Mouse (Mus musculus): ENCODE results near the gene Usb1.
A peak's percentile ranks its signal among the peaks of the same experiment; 100 is the strongest.

Gene Usb1

GRCm38 (mm10) chr8:95331720-95332436, at the start of gene Usb1, which contains the start of gene Zfp319:
Gene Usb1 (plus strand): TSS chr8:95332284.
Gene Zfp319 (minus strand): TSS chr8:95331950.
- DNase-seq (ENCODE audit: low read depth, low spot score) = peak; percentile 91

GRCm38 (mm10) chr8:95289066-95289650, 42.9 kb upstream of the Usb1 start:
- DNase-seq (ENCODE audit: low read depth, low spot score) = no peak

DNA sequence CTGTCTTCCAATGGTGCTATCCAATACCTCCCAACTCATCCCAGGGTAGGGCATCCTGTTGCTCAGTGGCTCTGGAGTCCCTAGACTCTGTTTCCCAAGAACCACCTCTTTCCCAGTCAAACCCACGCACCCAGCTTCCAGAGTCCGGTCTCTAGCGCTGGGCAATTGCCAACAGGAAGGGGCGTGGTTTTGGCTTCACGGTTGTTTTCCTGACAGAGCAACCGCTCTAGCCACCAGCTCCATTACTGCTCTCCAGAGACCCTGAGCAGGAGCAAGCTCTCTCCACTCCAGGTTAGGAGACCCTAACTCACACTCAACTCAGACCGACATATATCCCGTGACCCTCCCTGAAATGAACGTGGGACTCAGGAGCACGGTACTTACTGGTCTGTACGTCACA, 38.9 kb upstream of the Usb1 start:
- no peak for DNase-seq (ENCODE audit: low read depth, low spot score)

DNA sequence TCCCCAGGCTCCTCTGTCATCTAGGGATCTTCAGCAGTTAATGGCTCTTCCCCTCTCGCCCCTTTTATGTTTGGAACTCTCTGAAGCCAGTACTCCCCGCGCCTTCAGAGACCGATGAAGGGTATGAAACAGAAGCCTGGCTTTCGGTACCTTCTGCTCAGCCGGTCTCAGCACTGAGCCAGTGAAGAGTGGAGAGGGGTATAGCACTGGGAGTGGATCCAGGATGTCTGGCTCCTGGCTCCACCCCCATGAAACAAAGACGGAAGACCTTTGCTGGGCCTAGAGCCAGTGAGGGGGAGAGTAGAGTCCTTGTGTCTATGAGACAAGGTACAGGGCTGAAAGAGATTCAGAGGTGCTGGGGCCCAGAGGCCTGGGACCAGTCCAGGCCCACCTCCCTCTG, 38.2 kb upstream of the Usb1 start:
- DNase-seq (ENCODE audit: low read depth, low spot score) = no peak

DNA sequence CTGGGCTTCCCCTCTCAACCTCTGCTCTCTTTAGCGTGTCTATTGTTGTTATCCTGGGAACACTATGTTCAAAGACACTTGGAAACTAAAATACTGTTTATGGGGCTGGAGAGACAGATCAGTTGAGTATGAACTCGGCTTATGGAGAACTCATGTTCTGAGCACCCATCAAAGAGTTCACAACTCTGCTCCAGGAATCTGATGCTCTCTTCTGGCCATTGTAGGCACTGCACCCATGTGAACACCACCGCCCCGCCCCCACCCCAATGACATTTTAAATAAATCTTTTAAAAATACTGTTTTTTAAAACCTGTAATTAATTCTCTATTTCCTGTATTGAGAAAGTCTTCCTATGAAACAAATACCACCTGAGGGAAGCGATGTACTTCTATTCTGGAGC, 29.7 kb upstream of the Usb1 start:
- DNase-seq (ENCODE audit: low read depth, low spot score) = no peak

- no peak for DNase-seq (ENCODE audit: low read depth, low spot score)
These were observed 26.6 kb upstream of the Usb1 start for GRCm38 (mm10) chr8:95305526-95305925.

- DNase-seq (ENCODE audit: low read depth, low spot score) = no peak
These were observed 25.7 kb upstream of the Usb1 start, which contains the start of gene Cngb1 for GRCm38 (mm10) chr8:95306431-95306830. Gene Cngb1 (minus strand): TSS chr8:95306585.

- DNase-seq (ENCODE audit: low read depth, low spot score) = no peak
These were observed 21.6 kb upstream of the Usb1 start, which contains the start of gene Tepp for GRCm38 (mm10) chr8:95310342-95310970. Gene Tepp (plus strand): TSS chr8:95310566.

DNA sequence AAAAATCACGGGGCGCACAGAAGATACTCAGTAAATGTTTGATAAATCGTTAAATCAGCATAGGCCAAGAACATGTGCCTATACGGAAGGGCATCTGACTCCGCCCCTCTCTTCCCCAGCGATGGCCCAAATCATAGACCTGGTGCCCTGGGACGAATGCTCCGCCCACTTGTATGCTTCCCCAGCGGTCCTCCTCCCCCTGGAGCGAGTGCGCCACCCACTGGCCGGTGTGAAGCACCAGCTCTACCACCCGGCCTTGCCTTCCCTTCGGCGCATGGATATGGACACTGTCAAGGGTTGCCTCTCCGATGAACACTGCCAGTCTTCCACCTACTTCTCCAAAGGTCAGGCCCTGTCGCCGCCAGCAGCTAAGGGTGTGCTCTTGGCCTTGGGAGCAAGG, 19.2 kb upstream of the Usb1 start:
- DNase-seq (ENCODE audit: low read depth, low spot score) = peak; percentile 64

DNA sequence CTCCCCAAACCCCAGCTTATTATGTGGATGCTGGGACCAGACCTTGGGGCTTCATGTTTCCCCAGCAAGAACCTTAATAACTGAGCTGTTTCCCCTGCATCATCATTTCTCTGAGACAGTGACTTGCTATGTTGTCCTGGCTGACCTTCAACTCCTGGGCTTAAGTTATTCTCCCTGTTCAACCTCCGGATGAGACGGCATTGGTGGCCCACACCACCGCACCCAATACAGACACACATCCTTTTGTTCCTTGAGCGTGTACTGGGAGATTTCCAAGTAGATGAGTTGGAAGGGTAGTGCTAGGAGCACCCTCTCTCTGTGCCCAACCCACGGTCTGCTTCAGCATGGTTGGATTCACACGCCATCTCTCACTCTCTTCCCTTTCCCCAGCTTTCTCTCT, 18.2 kb upstream of the Usb1 start:
- DNase-seq (ENCODE audit: low read depth, low spot score) = no peak

DNA sequence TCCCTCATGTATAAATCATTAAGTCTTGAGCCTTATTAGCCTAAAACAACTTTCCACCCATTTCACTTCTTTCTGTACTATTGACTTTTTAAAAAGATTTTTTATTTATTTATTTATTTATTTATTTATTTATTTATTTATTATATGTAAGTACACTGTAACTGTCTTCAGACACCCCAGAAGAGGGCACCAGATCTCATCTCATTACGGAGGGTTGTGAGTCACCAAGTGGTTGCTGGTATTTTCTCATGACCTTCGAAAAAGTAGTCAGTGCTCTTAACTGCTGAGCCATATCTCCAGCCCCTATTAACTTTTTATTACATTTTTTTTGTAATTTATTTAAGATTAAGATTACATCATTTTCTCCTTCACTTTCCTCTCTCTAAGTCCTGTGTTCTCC, 17.4 kb upstream of the Usb1 start:
- DNase-seq (ENCODE audit: low read depth, low spot score) = no peak

DNA sequence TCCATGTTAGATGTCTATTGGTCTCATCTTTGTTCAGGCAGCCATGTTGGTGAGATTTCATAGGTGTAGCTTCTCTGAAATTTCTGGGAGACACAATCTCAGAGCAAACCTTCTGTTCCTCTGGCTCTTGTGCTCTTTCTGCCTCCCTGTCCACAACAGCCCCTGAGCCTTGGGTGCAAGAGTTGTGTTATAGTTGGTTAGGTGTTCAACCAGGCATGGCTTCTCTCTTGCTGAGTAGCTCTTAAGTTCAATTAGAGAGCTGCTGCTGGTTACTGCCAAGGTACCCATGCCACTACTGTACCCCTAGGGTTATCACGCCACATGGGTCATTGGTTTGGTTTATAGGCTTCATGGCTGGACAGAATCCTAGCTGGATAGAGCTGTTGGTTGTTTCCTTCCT, 16.7 kb upstream of the Usb1 start:
- DNase-seq (ENCODE audit: low read depth, low spot score) = no peak

DNA sequence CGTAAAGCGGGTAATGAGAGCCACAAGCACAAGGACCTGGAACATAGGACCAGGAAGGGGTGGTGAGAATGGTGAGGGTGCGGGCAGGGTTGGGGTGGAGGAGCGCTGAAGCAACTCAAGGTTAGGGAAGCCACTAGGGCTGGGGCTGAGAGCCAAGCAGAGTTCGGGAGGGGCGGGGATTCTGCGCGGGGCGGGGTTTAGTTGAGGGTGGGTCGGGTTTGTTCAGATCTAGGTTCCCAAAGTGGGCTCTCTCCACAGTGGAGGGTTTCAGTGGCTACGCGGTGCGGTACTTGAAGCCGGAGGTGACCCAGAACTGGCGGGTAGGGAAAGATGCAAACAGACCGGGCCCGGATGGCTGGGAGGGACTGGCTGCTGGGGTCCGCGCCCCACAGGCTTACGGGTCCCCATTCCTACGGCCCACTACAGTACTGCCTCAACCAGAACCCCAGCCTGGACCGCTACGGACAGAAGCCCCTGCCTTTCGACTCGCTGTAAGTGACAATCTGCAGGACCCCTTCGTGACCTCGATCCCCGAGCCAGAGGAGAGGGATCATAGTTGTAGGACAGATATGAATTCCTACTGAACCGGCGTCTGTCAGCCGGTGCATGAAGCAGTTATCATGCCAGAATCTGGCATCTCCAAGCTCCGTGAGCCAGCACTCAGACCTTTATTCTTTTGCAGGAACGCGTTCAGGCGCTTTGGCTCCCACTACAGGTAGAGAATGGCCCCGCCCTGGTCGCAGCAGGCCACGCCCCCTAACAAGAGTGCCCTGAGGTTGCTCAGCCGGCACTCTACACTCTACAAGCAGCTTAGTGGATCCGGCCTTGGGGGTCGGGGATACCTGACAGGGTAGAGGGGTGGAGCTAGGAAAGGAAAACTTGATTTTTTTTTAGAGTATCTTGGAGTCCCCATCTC, 11.6 kb upstream of the Usb1 start:
- peak; percentile 63 for DNase-seq (ENCODE audit: low read depth, low spot score)

DNA sequence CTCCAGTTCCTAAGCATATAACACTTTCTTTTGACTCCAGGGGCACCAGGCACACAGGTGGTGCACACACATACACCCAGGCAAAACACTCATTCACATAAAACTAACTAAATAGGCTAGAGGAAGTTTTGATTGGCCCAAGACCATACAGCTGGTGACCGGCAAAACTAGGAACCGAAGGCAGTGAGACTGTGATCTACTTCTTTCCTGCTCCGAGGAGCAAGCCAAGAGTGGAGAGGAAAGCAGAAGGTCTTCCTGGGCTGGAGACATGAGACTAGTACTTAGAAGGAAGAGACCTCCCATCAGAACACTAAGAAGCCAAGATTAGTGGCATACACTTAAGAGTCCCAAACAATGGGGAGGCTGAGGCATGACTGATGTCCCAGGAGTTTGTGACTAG, 8.9 kb upstream of the Usb1 start:
- DNase-seq (ENCODE audit: low read depth, low spot score) = no peak

DNA sequence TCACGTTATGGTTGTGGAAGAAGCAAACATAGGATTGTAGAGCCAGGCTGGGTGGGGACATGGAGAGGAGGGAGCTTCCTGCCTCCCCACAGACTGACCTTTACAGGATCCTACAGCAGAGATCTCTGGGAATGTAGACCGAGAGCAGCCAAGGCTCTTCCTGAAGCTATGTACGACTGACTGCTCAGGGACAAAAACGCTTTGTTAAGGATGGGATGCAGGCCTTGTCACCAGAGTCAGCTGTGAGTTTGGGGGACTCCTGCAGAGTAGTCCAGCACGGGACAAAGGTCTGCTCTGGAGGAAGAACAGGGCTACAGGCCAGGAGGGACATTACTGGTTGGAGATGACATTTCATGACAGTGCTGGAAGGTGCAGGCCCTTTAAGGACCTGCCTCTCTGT, 7.4 kb upstream of the Usb1 start:
- DNase-seq (ENCODE audit: low read depth, low spot score) = no peak

DNA sequence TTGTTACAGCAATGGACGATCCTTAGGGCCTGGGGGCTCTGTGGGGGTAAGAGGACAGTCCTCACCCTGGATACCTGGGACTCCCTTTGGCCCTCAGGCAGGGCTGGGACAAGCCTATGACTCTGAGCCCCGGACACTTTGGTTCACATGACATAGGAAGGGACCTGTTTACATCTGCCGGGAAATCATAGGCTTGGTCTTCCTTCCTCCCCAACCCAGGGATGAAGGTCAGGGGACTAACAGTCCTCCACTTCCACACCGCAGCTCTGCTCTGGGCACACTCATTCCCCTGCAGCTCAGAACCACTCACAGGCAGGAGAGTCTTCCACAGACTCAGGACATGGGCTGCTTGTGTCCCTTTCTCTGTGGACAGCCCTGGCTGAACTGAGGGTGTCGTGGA, 5.3 kb upstream of the Usb1 start:
- no peak for DNase-seq (ENCODE audit: low read depth, low spot score)

DNA sequence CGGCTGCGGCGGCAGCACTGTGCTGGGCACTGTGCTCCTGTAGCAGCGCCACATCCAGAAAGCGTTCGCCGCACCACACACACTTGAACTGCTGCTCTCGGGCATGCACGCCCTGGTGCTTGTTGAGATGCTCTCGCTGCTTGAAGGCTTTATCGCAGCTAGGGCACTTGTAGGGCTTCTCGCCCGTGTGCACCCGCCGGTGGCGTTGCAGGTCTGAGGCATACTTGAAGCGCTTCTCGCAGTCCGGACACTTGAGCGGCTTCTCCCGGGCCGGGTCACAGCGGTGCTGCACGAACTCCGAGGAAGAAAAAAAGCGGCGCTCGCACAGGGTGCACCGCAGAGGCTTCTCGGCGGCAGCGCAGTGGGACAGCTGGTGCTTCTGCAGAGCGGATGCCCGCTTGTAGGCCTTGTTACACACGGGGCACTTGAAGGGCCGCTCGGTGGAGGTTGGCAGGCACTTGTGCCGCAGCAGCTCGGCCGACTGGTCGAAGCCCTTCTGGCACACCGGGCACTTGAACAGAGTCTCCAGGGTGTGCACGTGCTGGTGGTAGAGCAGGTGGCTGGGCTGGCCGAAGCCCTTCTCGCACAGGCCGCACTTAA, 4.1 kb upstream of the Usb1 start:
- no peak for DNase-seq (ENCODE audit: low read depth, low spot score)

GRCm38 (mm10) chr8:95330367-95330766, 1.7 kb upstream of the Usb1 start:
- no peak for DNase-seq (ENCODE audit: low read depth, low spot score)

DNA sequence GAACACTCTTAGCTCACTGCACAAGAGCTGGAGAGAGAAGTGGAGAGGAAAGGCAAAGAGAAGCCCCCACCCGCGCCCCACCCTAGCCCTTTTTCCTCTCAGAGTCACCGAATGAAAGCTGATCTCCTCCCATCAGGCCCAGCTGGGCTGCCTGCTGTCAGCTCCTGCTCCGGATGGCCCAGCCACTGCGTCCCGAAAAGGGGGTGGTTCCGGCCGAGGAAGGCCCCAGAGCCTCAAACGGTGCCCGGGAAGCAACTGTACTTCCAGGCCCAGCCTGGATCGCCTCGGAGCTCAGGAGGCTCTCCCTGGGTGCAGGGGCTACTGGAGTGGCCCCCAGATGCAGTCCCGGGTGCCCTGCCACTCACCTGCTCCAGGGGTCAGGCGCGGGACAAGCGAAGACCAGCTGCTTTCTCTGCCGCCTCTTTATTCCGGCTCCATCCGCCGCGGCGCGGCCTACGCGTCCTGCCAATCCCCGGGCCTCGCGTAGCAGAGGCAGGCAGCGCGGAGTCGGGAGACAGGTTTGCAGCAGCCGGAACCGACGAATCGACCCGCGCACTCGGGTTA, 846 bp upstream of the Usb1 start:
- DNase-seq (ENCODE audit: low read depth, low spot score) = no peak

DNA sequence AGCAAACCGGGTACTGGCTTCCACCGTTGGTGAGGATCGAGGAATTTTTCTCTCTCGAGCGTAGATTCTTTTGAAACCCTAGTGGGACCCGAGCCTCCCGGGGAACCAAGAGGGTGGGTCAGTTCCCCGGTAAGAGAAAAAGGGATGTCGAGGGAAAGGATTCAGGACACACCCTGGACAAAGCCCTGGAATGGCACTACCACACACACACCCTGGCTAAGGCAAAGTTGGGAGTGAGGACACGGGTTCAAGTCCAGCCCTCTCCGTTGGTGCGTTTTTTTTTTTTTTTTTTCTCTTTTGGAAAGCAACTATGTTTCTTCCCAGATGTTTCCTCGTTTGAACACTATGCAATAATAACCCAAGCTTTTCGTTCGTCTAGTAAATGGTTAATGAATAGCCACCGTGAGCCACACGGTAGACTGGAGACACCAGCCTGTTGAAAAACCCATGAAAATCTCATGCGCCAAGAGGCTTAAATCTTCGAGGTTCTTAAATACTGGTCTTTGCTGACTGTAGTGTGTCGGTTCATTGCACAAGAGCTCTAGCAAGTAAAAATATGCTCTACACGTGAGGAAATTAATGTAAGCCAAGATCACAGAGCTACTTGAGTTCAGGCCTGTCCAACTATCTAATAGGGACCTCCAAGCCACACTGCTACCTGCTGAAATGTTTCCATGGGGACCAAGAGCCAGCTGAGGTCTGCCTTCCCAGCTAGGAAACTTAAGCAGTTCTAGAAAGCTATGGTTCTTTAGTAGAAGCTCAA, 534 bp downstream of the Usb1 start:
- no peak for DNase-seq (ENCODE audit: low read depth, low spot score)

All from WW6 (cell line).